Mouse (Mus musculus) neural tube, embryonic 11.5 days (tissue): ENCODE results near the gene Irf5. TPM values are rescaled to one million over a fixed set of nuclear protein-coding genes. Genes with fewer than 3 reads are reported as not detected.

Source experiments
- ATAC-seq: fragments of 200-750 bp; cut with Nextera tagmentation; 2 replicates; pipeline ENCODE4 v1.8.0; 2017; ENCODE audit warnings: moderate number of reproducible peaks, mild to moderate bottlenecking, moderate TSS enrichment, moderate library complexity; ENCODE audit not compliant: insufficient read depth, low FRiP score, low TSS enrichment
- DNase-seq: peaks from one replicate; pipeline ENCODE4 v3.0.0-alpha.2; 2015; ENCODE audit warnings: low spot score
- H3K27ac ChIP-seq: fragments of 300-500 bp; sonication (generic); 2 replicates; pipeline ENCODE4 v1.5.1; 2014; ENCODE audit warnings: low read depth, mild to moderate bottlenecking, low read length
- H3K27me3 ChIP-seq: fragments of 300-500 bp; sonication (generic); 2 replicates; pipeline ENCODE4 v1.6.1; 2014; ENCODE audit warnings: mild to moderate bottlenecking, low read length, mixed read lengths; ENCODE audit not compliant: control insufficient read depth, insufficient read depth
- H3K36me3 ChIP-seq: fragments of 300-500 bp; sonication (generic); 2 replicates; pipeline ENCODE4 v1.6.1; 2014; ENCODE audit warnings: mild to moderate bottlenecking, low read length, moderate library complexity, mixed read lengths; ENCODE audit not compliant: control insufficient read depth, insufficient read depth
- H3K4me1 ChIP-seq: fragments of 300-500 bp; sonication (generic); 2 replicates; pipeline ENCODE4 v1.6.1; 2014; ENCODE audit warnings: low read length, mixed read lengths; ENCODE audit not compliant: control insufficient read depth, insufficient read depth
- H3K4me2 ChIP-seq: fragments of 300-500 bp; sonication (generic); 2 replicates; pipeline ENCODE4 v1.6.1; 2014; ENCODE audit warnings: low read depth, mild to moderate bottlenecking, moderate library complexity
- H3K4me3 ChIP-seq: fragments of 300-500 bp; sonication (generic); 2 replicates; pipeline ENCODE4 v1.5.1; 2014; ENCODE audit warnings: low read depth, low read length
- H3K9ac ChIP-seq: fragments of 300-500 bp; sonication (generic); 2 replicates; pipeline ENCODE4 v1.6.1; 2014; ENCODE audit warnings: mild to moderate bottlenecking, low read length
- H3K9me3 ChIP-seq: fragments of 300-500 bp; sonication (generic); 2 replicates; pipeline ENCODE4 v1.6.1; 2016; ENCODE audit warnings: low read length; ENCODE audit not compliant: control insufficient read depth
- WGBS: fragments of 180-500 bp; shearing (Covaris S2); extraction: QIAGEN DNeasy Blood & Tissue Kit; methylation state at CpG from one replicate; pipeline ENCODE4 v1.1.7; 2014; 5-methylcytosine and 5-hydroxymethylcytosine counted together
- polyA plus RNA-seq: library from polyadenylated mRNA; unstranded; fragments of >200 nt; fragmentation: Nextera tagmentation; extraction: Ambion mirVana; gene quantifications from 2 replicates; pipeline ENCODE4 v1.2.1, GENCODE M21; 2014

Irf5 gene
- polyA plus RNA-seq, 1 experiment from 2014 or later = 2.2 TPM

GRCm38 (mm10) chr6:29500810-29501209 is 25.6 kb upstream of the Irf5 start:
- Histone ChIP-seq H3K27ac (no peak overlapping the region), H3K4me1 (no peaks in the 10 kb centered on the region), H3K9ac (no peak overlapping the region), H3K36me3 (no peaks in the 10 kb centered on the region), H3K4me3 (no peak overlapping the region), H3K27me3 (peaks cover 19% of the 10 kb centered on the region), H3K9me3 (no peaks in the 10 kb centered on the region), H3K4me2 (no peak overlapping the region)
- 90% methylated on average over 6 of the region's 6 CpGs for WGBS
- no peak for DNase-seq
- no peak for ATAC-seq

- no peaks in the 10 kb centered on the region for H3K36me3 ChIP-seq
- WGBS = 86% methylated on average over 1 of the region's 1 CpGs
- no peak for ATAC-seq
- H3K27me3 ChIP-seq = peaks cover 16% of the 10 kb centered on the region
- H3K4me1 ChIP-seq = no peaks in the 10 kb centered on the region
- H3K27ac ChIP-seq = no peak overlapping the region
- H3K4me3 ChIP-seq = no peak overlapping the region
- H3K4me2 ChIP-seq = no peak overlapping the region
- DNase-seq = no peak
- no peak overlapping the region for H3K9ac ChIP-seq
- H3K9me3 ChIP-seq = no peaks in the 10 kb centered on the region
Observed at GRCm38 (mm10) chr6:29501599-29501998, 24.8 kb upstream of the Irf5 start.

GRCm38 (mm10) chr6:29505493-29505892 is 20.9 kb upstream of the Irf5 start:
- Histone ChIP-seq H3K4me1 (no peaks in the 10 kb centered on the region), H3K4me2 (no peak overlapping the region), H3K27me3 (peaks cover 23% of the 10 kb centered on the region; the same call in 1 of the 2 replicates), H3K36me3 (no peaks in the 10 kb centered on the region), H3K4me3 (no peak overlapping the region), H3K27ac (no peak overlapping the region), H3K9ac (no peak overlapping the region), H3K9me3 (no peaks in the 10 kb centered on the region)
- WGBS = 89% methylated on average over 5 of the region's 5 CpGs
- no peak for DNase-seq
- ATAC-seq = no peak

- Histone ChIP-seq H3K9me3 (no peaks in the 10 kb centered on the region), H3K27me3 (peaks cover 23% of the 10 kb centered on the region; the same call in 1 of the 2 replicates), H3K4me1 (no peaks in the 10 kb centered on the region), H3K27ac (no peak overlapping the region), H3K4me3 (peak overlapping the region; percentile 46), H3K4me2 (peak overlapping the region; percentile 59), H3K36me3 (no peaks in the 10 kb centered on the region), H3K9ac (no peak overlapping the region)
- ATAC-seq = no peak
- WGBS = 25% methylated on average over 8 of the region's 8 CpGs
- no peak for DNase-seq
Observed at GRCm38 (mm10) chr6:29506834-29507233, 19.6 kb upstream of the Irf5 start.

- DNase-seq (peak; percentile 51), ATAC-seq (peak; percentile 53; the same call in 1 of the 2 replicates)
- Histone ChIP-seq H3K4me1 (0 out of 2 replicates have a peak, but pooled peaks cover under 1% of the 10 kb centered on the region), H3K27ac (no peak within 1 kb of the TSS), H3K36me3 (no peaks in the 10 kb centered on the region), H3K9me3 (no peaks in the 10 kb centered on the region), H3K27me3 (peaks cover 23% of the 10 kb centered on the region; the same call in 1 of the 2 replicates), H3K9ac (peak within 1 kb of the TSS; percentile 63), H3K4me3 (peak within 1 kb of the TSS; percentile 46), H3K4me2 (peak within 1 kb of the TSS; percentile 59)
- 2% methylated on average over 44 of the region's 47 CpGs for WGBS
Observed at GRCm38 (mm10) chr6:29507447-29508309, 18.7 kb upstream of the Irf5 start, which contains the start of gene Kcp. Kcp (minus strand) TSS chr6:29507952.

GRCm38 (mm10) chr6:29509086-29509485 is 17.3 kb upstream of the Irf5 start:
- WGBS = 26% methylated on average over 2 of the region's 2 CpGs
- DNase-seq = no peak
- ATAC-seq = no peak
- H3K27ac ChIP-seq = no peak overlapping the region
- H3K9ac ChIP-seq = no peak overlapping the region
- 0 out of 2 replicates have a peak, but pooled peaks cover 2% of the 10 kb centered on the region for H3K4me1 ChIP-seq
- no peaks in the 10 kb centered on the region for H3K36me3 ChIP-seq
- H3K27me3 ChIP-seq = peaks cover 23% of the 10 kb centered on the region; the same call in 1 of the 2 replicates
- no peak overlapping the region for H3K4me2 ChIP-seq
- H3K4me3 ChIP-seq = no peak overlapping the region
- no peaks in the 10 kb centered on the region for H3K9me3 ChIP-seq

- ATAC-seq (peak; percentile 61; the same call in 1 of the 2 replicates), DNase-seq (peak; percentile 81)
- Histone ChIP-seq H3K27ac (no peak overlapping the region), H3K4me2 (peak overlapping the region; percentile 12), H3K9me3 (no peaks in the 10 kb centered on the region), H3K9ac (peak overlapping the region; percentile 20; the same call in 1 of the 2 replicates), H3K4me3 (no peak overlapping the region), H3K27me3 (peaks cover 7% of the 10 kb centered on the region; the same call in 1 of the 2 replicates), H3K4me1 (0 out of 2 replicates have a peak, but pooled peaks cover 2% of the 10 kb centered on the region), H3K36me3 (no peaks in the 10 kb centered on the region)
- under 1% methylated on average over 11 of the region's 11 CpGs for WGBS
Observed at GRCm38 (mm10) chr6:29513284-29513683, 13.1 kb upstream of the Irf5 start.

- Histone ChIP-seq H3K9ac (no peak overlapping the region), H3K4me1 (0 out of 2 replicates have a peak, but pooled peaks cover 2% of the 10 kb centered on the region), H3K4me2 (no peak overlapping the region), H3K4me3 (no peak overlapping the region), H3K27me3 (no peaks in the 10 kb centered on the region), H3K27ac (no peak overlapping the region), H3K36me3 (no peaks in the 10 kb centered on the region), H3K9me3 (no peaks in the 10 kb centered on the region)
- peak; percentile 66 for DNase-seq
- 5% methylated on average over 5 of the region's 5 CpGs for WGBS
- ATAC-seq = no peak
Observed at GRCm38 (mm10) chr6:29517139-29517538, 9.3 kb upstream of the Irf5 start.
